Mouse (Mus musculus): Measurements from ENCODE around the gene Rad51ap2. TPM values are rescaled to one million over a fixed set of nuclear protein-coding genes. Genes with fewer than 3 reads are reported as not detected.

Gene Rad51ap2
- polyA plus RNA-seq (2021; fragmentation: Nextera tagmentation) = 0.82 and 1.1 TPM in 2 replicates
- long read RNA-seq, experiment 1, partial matches to known transcripts = 2 of 10 reads
- long read RNA-seq, experiment 1, other reads (novel, unspliced or antisense) = 6 of 10 reads
- long read RNA-seq, experiment 2, partial matches to known transcripts = 0 of 8 reads
- long read RNA-seq, experiment 2, other reads (novel, unspliced or antisense) = 8 of 8 reads

GRCm38 (mm10) chr12:11455549-11456194 lies at the start of gene Rad51ap2:
Gene Rad51ap2, plus strand, starts transcription at chr12:11456079.

GRCm38 (mm10) chr12:11436497-11437265 lies 19.2 kb upstream of the Rad51ap2 start, which contains the start of gene Vsnl1:
Gene Vsnl1, minus strand, starts transcription at chr12:11436613.

Other genes with a start within 250 kb of the Rad51ap2 start
- not detected in 2 replicates for gene Msgn1, start 247.1 kb upstream of the Rad51ap2 start, polyA plus RNA-seq (2021; fragmentation: Nextera tagmentation)
- gene Gen1, start 190.3 kb upstream of the Rad51ap2 start, polyA plus RNA-seq (2021; fragmentation: Nextera tagmentation) = 0.60 TPM in 1 of 2 replicates, not detected in the other
- 39.6 and 45.1 TPM in 2 replicates for gene Smc6, start 190.2 kb upstream of the Rad51ap2 start, polyA plus RNA-seq (2021; fragmentation: Nextera tagmentation)
- 297 and 360 TPM in 2 replicates for gene Vsnl1, start 19.5 kb upstream of the Rad51ap2 start, polyA plus RNA-seq (2021; fragmentation: Nextera tagmentation)

All from left cerebral cortex, adult 6 months (tissue).